Mouse (Mus musculus) liver, embryonic 12.5 days (tissue): Measurements from ENCODE around the gene Gm8011. TPM values are rescaled to one million over a fixed set of nuclear protein-coding genes. Genes with fewer than 3 reads are reported as not detected.
"Not testable (repeated sequence)": the region's sequence is repeated elsewhere in the genome, so short reads cannot be mapped to it uniquely, and the experiment has no call there.

Experiments used
- ATAC-seq: fragments of 200-750 bp; cut with Nextera tagmentation; 2 replicates; pipeline ENCODE4 v1.8.0; 2017; ENCODE audit warnings: moderate number of reproducible peaks, mild to moderate bottlenecking, moderate library complexity
- H3K27ac ChIP-seq: fragments of 300-500 bp; sonication (generic); 2 replicates; pipeline ENCODE4 v1.5.1; 2016; ENCODE audit warnings: mild to moderate bottlenecking
- H3K27me3 ChIP-seq: fragments of 300-500 bp; sonication (generic); replicated peaks from 2 replicates; pipeline ENCODE4 v1.6.1; 2016; ENCODE audit warnings: mild to moderate bottlenecking, moderate library complexity
- H3K36me3 ChIP-seq: fragments of 300-500 bp; sonication (generic); 2 replicates; pipeline ENCODE4 v1.6.1; 2016; ENCODE audit warnings: mild to moderate bottlenecking, moderate library complexity
- H3K4me1 ChIP-seq: fragments of 300-500 bp; sonication (generic); 2 replicates; pipeline ENCODE4 v1.6.1; 2016
- H3K4me2 ChIP-seq: fragments of 300-500 bp; sonication (generic); 2 replicates; pipeline ENCODE4 v1.6.1; 2016; ENCODE audit warnings: mild to moderate bottlenecking, moderate library complexity
- H3K4me3 ChIP-seq: fragments of 300-500 bp; sonication (generic); 2 replicates; pipeline ENCODE4 v1.5.1; 2016; ENCODE audit warnings: mild to moderate bottlenecking, moderate library complexity
- H3K9ac ChIP-seq: fragments of 300-500 bp; sonication (generic); 2 replicates; pipeline ENCODE4 v1.6.1; 2016; ENCODE audit warnings: mild to moderate bottlenecking, moderate library complexity
- H3K9me3 ChIP-seq: fragments of 300-500 bp; sonication (generic); replicated peaks from 2 replicates; pipeline ENCODE4 v1.6.1; 2016; ENCODE audit warnings: mild to moderate bottlenecking, moderate library complexity
- WGBS: fragments of 180-500 bp; shearing (Covaris S2); methylation state at CpG from one replicate; pipeline ENCODE4 v1.1.7; 2016; ENCODE audit not compliant: insufficient replicate concordance; 5-methylcytosine and 5-hydroxymethylcytosine counted together
- polyA plus RNA-seq: library from polyadenylated mRNA; unstranded; fragments of >200 nt; fragmentation: Nextera tagmentation; extraction: Ambion mirVana; gene quantifications from 2 replicates; pipeline ENCODE4 v1.2.1, GENCODE M21; 2016

Gene Gm8011
- polyA plus RNA-seq = not detected in 2 replicates

DNA sequence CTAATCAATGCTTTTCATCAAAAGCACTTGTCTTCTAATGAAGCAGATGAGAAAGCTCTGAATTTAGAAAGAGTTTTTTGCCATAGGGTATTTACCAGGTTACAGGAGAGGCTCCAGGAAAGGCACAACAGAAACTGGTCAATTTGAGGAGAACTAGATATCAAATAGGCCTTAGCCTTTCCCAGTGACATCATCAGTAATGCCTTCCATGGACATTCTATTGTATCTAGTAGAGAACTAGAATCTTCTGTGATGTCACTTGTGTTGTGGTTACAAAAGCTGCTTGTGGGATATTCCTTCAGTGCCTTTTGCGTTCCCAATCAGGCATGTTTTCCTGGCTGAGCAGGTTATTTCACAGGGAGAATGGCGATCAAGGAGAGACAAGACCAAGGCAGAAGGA is at the start of gene Gm8011:
Gene Gm8011, plus strand, starts transcription at position 301 of the 400 bp plus-strand sequence.
- WGBS = 40% methylated on average over 2 of the region's 2 CpGs
- not testable (repeated sequence) for H3K9ac ChIP-seq, H3K9me3 ChIP-seq, H3K4me1 ChIP-seq, ATAC-seq, H3K36me3 ChIP-seq, H3K4me2 ChIP-seq, H3K27ac ChIP-seq, H3K27me3 ChIP-seq, H3K4me3 ChIP-seq

GRCm38 (mm10) chr14:42439573-42439972 is 24.1 kb upstream of the Gm8011 start, which contains the start of gene Gm8005:
TSS of gene Gm8005 (minus strand) at chr14:42439673.
- H3K36me3 ChIP-seq, H3K4me2 ChIP-seq, H3K27ac ChIP-seq, H3K9ac ChIP-seq, H3K4me1 ChIP-seq, H3K4me3 ChIP-seq, ATAC-seq, H3K27me3 ChIP-seq, H3K9me3 ChIP-seq: not testable (repeated sequence)
- 82% methylated on average over 2 of the region's 4 CpGs for WGBS

DNA sequence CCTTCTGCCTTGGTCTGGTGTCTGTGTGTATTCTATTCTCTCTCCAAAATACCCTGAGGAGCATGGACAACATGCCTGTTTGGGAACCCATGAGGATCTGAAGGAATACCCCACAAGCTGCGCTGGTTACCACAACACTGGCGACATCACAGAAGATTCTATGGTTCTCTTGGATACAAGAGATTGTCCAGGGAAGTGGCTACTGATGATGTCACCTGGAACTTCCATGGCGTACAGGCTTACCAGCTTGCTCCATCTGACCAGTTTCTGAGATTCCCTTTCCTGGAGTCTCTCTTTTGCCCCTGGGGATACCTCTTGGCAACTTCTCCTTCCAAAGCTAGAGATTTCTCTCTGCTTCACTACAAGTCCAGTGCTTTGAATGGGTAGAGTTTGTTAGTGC is 38.6 kb downstream of the Gm8011 start, which contains the start of gene Gm8020:
Gene Gm8020, minus strand, starts transcription at position 101 of the 400 bp plus-strand sequence.
- H3K4me1 ChIP-seq, H3K4me3 ChIP-seq, H3K27me3 ChIP-seq, H3K9ac ChIP-seq, H3K27ac ChIP-seq, H3K9me3 ChIP-seq, H3K4me2 ChIP-seq, ATAC-seq, H3K36me3 ChIP-seq: not testable (repeated sequence)
- 82% methylated on average over 2 of the region's 3 CpGs for WGBS

Other genes with a start within 250 kb of the Gm8011 start
- not detected in 2 replicates for gene Gm17026, start 203.8 kb upstream of the Gm8011 start, polyA plus RNA-seq
- not detected in 2 replicates for gene Gm9611, start 166.5 kb upstream of the Gm8011 start, polyA plus RNA-seq
- gene Gm7995, start 153.7 kb upstream of the Gm8011 start, polyA plus RNA-seq = not detected in 2 replicates
- gene Gm8005, start 24.2 kb upstream of the Gm8011 start, polyA plus RNA-seq = not detected in 2 replicates
- not detected in 2 replicates for gene Gm8020, start 38.5 kb downstream of the Gm8011 start, polyA plus RNA-seq
- gene Gm8024, start 60.4 kb downstream of the Gm8011 start, polyA plus RNA-seq = not detected in 2 replicates
- not detected in 2 replicates for gene Gm17124, start 136.0 kb downstream of the Gm8011 start, polyA plus RNA-seq
- gene Gm3633, start 178.0 kb downstream of the Gm8011 start, polyA plus RNA-seq = not detected in 2 replicates
- gene Gm10378, start 192.1 kb downstream of the Gm8011 start, polyA plus RNA-seq = not detected in 2 replicates